Mouse (Mus musculus) NIH3T3 (cell line): ENCODE data around the gene Ankrd11.

Experiments
- DNase-seq: peaks from one replicate; pipeline ENCODE4 v3.0.0-alpha.2; 2012; ENCODE audit warnings: low read depth

The Ankrd11 gene

GRCm38 (mm10) chr8:123005328-123005727 lies 36.7 kb downstream of the Ankrd11 start:
- DNase-seq: no peak

DNA sequence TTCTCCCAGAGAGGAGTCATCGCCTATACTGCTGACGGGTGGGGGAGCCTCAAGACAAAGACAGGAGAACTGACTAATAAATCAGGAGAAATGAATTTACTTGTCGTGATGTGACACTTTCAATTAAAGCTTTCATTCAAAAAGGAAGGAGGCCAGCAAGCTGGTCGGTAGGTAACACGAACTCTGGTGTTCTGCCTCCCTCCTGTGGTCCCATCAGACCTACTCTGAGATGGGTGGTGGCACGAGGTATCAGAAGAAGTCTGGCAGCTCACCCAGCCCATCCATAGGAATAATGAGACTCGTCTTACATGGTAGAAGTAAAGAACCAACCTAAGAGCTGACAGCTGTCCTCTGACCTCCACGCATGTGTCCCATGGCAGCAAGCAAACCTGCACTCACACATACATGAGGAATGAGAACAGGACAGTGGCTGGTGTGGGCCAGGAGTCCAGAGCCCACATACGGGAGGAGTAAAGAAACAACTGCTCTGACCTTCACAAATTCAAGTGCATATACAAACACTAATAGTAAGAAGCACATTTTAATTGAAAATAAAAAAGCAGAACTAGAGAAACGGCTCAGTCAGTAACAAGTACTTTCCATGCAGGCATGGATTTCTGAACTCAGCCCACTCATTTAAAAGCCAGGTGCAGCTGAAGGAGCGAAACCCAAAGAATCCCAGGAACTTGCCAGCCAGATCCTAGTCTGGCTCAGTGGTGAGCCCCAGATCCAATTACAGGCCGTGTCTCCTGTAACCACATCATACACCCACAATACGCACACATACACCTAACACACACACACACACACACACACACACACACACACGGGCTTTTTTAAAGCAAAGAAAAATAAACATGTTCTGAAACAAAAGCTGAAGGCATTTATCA lies 37.8 kb downstream of the Ankrd11 start:
- DNase-seq: no peak

DNA sequence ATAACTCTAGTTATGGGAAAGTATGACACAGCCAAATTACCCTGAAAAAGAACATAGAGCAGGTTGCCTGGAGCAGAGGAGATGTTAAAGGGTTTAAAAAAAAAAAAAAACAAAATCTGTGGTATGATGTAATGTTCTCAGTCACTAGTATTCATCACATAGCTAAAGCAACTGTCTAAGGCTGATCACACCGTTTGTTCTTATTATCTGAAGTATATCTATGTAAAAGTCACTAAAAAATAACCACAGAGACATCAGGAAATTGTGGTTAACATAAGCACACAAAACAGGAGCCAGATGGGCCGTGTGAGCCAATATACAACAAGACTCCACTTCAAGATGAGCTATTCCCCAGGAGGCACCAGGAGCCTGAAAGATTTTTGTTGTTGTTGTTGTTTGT lies 41.8 kb downstream of the Ankrd11 start:
- no peak for DNase-seq

DNA sequence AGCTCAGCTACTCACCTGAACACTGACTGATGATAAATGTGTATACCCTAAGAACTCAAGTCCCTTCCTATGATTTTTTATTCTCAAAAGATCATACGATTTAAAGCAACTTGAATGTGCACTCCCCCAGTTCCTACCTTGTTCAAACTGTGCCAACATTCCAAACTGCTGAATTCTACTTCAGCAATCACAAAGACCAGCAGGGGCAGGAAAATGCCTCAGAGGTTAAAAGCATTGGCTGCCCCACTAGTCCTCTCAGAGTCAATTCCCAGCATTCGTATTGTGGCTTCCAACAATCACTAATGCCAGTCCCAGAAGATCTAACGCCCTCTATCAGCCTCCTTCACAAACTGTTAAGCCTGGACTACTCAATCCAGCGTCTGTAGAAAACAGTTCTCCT lies 44.1 kb downstream of the Ankrd11 start:
- DNase-seq: peak; percentile 38

DNA sequence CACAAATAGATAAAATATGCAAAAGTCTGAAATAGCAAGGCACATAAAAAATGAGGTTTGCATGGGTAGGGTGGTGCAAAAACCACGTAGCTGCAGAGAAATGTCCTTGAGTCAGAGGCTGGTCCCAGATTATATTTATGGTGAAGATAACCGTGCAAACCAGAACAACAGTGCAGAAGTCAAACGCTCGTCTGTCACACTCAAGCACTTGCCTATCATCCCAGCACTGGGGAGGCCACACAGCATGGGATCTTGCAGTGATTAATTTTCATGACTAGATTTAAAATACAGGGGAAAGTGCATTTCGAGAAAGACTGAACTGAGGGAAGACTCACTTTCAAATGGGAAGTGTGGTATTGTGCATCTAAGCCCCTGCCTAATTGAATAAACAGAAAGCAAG lies 48.3 kb downstream of the Ankrd11 start:
- DNase-seq: no peak

GRCm38 (mm10) chr8:122993031-122993430 lies 49.0 kb downstream of the Ankrd11 start:
- no peak for DNase-seq

DNA sequence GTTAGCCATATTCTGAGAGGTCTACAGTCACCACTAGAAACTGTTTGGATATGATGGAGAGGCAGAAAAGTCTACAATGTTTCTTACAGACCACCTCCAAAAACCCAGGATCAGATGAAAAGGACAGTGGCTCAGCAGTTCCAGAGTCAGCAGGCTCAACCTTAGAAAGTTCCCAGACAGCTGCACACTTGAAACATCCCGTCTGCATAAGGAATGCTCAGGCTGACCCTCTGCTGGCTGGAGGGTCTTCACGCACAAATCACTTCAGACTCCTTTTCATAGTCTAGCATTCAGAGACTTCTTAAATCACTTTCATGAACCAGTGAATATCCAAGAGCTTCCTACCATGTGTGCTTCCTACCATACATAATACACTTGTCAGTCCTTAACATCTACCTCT lies 49.8 kb downstream of the Ankrd11 start:
- no peak for DNase-seq

DNA sequence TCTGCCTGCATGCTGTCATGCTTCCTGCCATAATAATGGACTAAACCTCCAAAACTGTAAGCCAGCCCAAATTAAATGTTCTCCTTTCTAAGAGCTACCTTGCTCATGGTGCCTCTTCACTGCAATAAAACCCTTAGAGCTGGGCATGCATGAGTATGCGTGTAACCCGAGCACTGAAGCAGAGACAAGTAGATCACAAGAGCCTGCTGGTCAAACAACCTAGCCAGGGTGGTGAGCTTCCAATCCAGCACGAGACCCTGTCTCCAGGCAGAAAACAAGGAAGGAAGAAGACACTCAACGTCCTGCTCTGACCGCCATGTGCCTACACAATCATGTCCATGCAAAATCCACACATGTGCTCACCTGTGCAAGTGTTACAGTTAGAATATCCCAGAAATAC lies 50.7 kb downstream of the Ankrd11 start:
- no peak for DNase-seq

DNA sequence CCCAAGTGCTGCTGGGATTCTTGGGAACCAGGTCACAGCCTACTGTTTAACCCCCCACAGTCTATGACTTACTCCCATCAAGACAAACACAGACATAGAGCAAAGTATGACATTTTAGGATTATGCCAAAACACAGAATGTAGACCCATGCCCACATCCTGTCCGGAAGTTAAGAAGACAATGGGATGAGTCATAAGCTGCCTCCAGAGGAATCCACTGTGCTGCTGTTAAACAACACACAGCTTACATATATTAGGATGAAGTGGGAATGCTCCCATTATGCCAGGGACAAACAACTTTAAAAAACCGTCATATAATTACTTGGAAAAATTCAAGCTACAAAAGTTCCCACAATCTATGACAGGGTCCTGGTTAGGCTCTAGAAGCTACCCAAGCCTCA lies 52.1 kb downstream of the Ankrd11 start:
- no peak for DNase-seq

DNA sequence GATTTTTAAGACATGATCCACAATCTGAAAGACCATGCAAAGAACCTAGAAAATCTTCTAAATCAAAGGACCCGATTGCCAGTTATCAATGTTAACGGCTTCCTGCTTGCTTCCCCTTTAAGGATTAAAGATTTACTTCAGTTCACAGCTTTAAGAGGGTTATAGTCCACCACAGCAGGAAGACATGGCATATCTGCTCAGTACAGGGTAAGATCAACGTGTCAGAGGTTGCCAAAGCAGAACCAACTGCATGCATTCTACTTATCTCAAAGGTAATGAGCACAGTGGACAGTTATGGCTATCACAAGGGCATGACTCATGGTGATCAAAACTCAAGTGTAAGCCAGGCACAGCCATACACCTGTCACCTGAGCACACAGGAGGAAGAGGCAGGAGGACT lies 53.1 kb downstream of the Ankrd11 start:
- no peak for DNase-seq

GRCm38 (mm10) chr8:122987255-122987654 lies 54.8 kb downstream of the Ankrd11 start:
- no peak for DNase-seq

- DNase-seq: no peak
Measured at GRCm38 (mm10) chr8:122986501-122987184, 55.4 kb downstream of the Ankrd11 start.

DNA sequence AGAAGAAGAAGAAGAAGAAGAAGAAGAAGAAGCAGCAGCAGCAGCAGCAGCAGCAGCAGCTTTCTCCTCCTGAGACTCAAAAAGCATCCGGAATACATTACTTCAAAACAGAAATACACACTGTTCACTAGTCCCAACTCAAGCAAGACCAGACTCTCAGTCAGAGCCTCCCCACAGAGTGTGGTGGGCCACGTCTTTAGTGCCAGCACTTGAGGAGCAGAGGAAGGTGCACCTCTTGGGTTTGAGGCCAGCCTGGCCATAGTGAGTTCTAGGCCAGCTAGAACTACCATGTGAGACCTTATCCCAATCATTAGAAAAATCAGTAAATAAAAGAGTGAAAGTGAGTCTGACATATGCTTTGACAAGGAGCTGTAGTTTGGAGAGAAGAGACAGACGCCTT lies 57.9 kb downstream of the Ankrd11 start:
- no peak for DNase-seq

- no peak for DNase-seq
Measured at GRCm38 (mm10) chr8:122983178-122983942, 58.7 kb downstream of the Ankrd11 start.

DNA sequence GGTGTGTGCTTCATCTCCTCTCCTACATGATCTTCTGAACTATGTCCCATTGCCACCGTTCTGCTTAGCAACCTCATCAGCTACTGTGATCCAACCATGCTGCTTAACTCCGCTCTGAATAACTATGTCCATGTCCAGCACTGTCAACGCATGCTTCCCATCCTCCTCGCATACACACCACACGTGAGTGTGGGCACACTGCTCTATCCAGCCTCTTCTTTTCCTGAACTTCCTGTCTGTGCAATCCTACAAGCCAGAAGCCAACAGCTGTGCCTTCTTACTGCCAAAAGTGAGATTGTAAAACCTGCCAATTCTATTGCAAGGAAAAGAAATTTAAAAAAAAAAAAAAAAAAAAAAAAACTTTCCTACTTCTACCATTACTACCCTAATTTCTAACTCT lies 60.4 kb downstream of the Ankrd11 start:
- no peak for DNase-seq

DNA sequence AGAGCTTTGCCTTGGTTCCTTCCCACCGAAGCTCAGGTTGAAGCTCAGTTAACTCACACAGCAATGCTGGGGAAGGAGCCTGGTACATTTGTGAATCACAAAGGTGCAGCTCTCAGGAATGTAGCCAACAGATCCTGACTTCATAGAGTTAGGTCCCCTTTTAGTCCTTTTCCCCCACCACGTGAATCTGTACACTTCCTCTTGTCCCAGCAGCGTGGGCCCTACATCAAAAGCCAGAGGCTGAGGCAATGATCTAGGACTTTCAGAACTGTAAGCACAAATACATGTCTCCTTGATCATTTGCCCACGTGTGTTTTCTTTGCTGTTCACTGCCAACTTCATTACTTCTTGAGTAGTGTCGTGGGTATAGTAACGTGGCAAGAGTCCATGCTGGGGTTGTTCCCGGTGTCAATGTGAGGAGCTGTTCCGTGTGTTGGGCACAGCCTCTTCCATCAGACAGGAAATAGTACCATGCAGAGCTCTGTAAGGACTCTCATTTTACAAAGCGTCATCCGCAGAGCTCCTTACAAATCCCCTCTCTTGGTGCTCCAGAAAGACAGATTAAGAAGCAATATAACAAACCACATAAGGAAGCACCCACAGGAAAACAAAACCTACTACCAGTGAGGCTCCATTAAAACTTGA lies 62.1 kb downstream of the Ankrd11 start:
- no peak for DNase-seq

DNA sequence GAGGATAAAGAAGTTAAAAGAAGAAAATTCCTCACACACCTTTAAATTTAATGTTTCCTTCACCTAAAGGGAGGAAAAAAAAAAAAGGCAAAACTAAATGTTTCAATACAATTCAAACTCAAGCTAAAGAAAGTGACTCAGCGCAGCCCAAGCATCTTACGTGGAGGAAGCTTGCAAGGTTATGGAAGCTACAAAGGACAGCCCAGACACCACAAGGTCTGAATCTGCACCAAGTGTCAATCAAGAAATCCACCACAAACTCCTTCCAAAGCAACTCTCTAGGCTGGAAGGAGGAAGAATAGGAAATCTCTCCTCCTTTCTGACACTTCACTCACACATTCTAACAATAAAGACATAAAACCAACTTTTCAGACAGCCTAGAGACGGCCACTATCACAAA lies 62.7 kb downstream of the Ankrd11 start:
- no peak for DNase-seq

DNA sequence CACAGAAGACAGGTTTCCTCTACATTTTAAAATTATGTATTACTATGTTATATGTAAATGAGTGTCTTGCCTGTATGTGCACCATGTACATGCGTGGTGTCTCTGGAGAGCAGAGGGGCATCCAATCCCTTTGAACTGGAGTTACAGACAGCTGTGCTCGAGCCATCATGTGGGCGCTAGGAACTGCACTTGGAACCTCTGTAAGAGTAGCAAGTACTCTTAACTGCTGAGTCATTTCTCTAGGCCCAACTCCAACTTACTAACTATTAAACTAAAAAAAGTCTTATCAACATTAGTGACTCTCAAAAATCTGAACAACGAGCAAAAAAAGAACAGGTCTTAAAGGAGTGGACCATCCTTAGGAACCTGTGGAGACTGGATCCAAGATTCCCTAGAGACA lies 66.0 kb downstream of the Ankrd11 start:
- DNase-seq: peak; percentile 55

DNA sequence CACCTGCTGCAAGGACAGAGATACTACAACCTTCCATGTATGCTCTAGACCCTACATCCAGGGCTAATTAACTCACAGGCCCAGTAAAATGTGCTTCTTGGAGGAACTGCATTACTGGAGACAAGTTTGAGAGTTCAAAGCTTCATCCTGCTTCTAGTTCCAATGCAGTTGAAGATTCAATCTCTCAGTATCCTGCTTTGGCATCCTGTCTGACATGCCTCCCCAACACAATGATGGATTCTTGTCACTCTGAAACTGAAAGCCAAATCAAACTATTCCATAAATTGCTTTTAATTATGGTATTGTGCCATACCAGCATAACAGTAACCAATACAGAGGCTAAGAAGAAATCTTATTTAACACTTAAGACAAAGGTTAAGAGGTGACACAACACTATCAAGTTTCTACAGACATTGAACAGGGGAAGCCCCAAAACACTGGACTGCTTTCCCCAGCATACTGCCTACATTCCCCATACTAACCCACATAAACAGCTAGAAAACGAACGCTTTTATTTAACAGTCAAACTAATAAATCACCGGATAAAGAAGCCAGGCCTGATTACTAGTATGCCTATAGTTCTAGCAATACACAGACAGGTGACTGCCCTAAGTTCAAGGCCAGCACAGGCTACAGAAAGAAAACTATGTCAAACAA lies 72.0 kb downstream of the Ankrd11 start:
- no peak for DNase-seq

DNA sequence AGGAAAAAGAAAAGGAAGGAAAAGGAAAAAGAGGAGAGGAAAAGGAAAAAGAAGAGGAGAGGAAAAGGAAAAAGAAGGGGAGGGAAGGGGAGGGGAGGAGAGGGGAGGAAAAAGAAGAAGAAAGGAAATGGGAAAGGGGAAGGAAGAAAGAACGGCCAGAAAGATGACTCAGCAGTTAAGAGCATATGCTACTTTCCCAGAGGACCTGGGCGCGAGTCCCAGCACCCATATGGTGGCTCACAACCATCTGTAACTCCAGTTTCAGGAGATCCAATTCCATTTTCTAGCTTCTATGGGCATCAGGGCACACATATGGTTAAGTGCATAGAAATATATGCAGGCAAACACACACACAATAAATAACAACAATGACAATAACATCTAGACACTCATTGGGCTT lies 73.9 kb downstream of the Ankrd11 start:
- no peak for DNase-seq

DNA sequence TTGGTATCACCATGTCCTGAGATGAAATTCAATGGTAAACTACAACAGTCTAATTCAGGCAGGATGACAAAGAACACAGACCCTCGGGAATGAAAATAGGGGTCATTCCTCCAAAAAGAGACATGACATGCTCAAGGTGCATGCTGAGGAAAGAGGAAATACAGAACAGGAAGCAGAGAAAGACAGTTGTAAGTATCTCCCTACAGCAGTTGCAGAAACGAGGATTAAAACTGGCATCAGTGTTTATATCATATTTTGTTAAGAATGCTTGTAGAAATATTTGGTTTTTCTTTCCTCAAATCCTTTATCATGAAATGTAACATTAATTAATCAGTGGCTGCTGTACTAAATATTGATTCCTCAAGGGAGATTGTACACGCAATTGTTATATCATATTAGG lies 75.4 kb downstream of the Ankrd11 start:
- DNase-seq: no peak

- no peak for DNase-seq
Measured at GRCm38 (mm10) chr8:122962046-122962445, 80.0 kb downstream of the Ankrd11 start.
